ENCODE assay signal across 12 mouse cellular contexts in the genomic region with DNA sequence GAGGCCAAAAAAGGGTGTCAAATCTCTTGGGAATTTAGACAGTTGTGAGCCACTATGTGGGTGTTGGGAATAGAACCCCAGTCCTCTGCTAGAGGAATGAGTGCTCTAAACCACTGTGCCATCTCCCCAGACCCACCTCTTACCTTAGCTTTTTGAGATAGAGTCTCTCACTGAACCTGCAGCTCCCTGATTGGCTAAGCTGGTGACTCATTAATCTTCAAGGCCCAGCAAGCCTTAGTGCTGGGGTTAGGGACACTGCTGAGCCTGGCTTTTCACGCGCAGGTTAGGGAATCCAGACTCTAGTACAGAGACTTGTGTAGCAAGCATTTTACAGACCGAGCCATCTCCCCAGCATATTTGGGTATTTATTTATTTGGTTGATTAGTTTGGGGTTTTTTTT. TPM values are rescaled to one million over a fixed set of nuclear protein-coding genes. Genes with fewer than 3 reads are reported as not detected.
"Had no signal": no experiment of that assay in that cellular context is flagged by ENCODE, and none has a peak within 500 bp of the region (broad histone marks: within the 10 kb centered on the region; RNA-seq: fewer than 3 reads in every experiment).

No protein-coding gene starts in this region.

- ATAC-seq: liver, postnatal 0 days; lung, postnatal 0 days had no signal

- DNase-seq: kidney, adult 8-10 months; kidney, postnatal 10 days; kidney, postnatal 36 days; layer of hippocampus, postnatal 36 days; liver, postnatal 0 days; lung, embryonic 14.5 days; midbrain, embryonic 14.5 days; thymus, adult 2 months; thymus, postnatal 14 days; thymus, postnatal 4 days had no signal

RNA-seq across cellular contexts. Expression of a gene that starts 39.9 kb away (rescaled TPM):
- polyA plus RNA-seq: macrophage had no signal
